Mouse (Mus musculus) layer of hippocampus, adult 2 months (tissue): Measurements from ENCODE around the gene Dgkq. TPM values are rescaled to one million over a fixed set of nuclear protein-coding genes. Genes with fewer than 3 reads are reported as not detected.

Experiments
- DNase-seq, 2 experiments: peaks; one replicate each; pipeline ENCODE4 v3.0.0; 2022; ENCODE audit warnings: low spot score in 2 of 2
- H3K27ac ChIP-seq: fragments of 200-600 bp; 2 replicates; pipeline ENCODE4 v1.8.1; 2022
- H3K4me3 ChIP-seq: fragments of 200-600 bp; 2 replicates; pipeline ENCODE4 v1.8.1; 2022; ENCODE audit warnings: mild to moderate bottlenecking
- CTCF ChIP-seq: fragments of 200-600 bp; conservative IDR thresholded peaks from 2 replicates; pipeline ENCODE4 v1.8.1; 2022; ENCODE audit warnings: antibody characterized with exemption, mild to moderate bottlenecking, moderate library complexity
- total RNA-seq, 2 experiments: library from RNA; stranded (reverse); gene quantifications; 2 replicates each; pipeline ENCODE4 v1.2.3; 2021

Gene Dgkq
- total RNA-seq, 2 experiments from 2014 or later = 50.2 to 51.5 TPM

DNA sequence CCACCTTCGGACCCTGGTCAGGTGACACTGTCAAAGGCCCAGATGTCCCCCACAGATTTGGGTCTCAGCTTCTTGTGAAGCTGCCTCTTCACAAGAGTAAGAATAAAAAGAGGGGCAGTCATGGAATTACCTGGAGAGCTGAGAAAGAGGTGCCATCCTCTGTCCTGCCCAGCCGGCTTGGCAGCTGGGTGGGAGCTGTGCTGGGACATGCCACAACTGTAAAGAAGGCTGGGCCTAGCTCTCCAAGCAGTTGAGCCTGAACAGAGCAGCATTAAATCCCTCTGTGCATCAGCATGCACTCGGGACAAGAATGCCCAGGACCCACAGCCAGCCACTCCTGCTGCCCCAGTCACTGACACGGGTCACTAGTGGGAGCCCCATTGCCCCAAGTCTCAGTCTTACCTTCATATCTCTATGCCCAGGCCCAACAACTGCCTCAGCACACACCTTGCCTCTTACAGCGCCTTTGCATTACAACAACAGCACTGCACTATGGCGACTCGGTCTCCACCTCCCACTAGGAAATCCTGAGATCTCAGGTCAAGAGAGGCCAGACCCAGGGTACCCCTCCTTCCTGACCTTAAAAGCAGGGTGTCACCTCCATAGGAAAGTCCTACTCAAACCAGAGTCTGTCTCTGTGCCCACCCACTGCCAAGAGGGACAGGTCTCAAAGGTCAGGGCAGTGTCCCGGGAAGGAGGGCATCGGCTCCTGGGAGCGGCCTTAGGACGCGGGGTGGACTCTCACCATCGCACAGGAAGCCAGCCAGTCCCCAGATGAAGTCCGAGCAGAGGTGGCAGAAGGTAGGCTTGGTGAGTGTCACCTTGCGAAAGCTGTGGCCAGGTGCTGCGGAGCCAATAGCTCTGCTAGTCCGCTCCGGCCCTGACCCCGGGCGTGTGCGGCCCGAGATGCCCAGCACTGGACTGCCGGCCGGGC lies 9.5 kb downstream of the Dgkq start, which contains the start of gene Idua:
Idua (plus strand) TSS at position 634 of the 934 bp plus-strand sequence.
- no peak for TF ChIP-seq CTCF
- DNase-seq = no peak
- Histone ChIP-seq H3K4me3 (peak within 1 kb of the TSS; percentile 98), H3K27ac (peak within 1 kb of the TSS; percentile 93)

DNA sequence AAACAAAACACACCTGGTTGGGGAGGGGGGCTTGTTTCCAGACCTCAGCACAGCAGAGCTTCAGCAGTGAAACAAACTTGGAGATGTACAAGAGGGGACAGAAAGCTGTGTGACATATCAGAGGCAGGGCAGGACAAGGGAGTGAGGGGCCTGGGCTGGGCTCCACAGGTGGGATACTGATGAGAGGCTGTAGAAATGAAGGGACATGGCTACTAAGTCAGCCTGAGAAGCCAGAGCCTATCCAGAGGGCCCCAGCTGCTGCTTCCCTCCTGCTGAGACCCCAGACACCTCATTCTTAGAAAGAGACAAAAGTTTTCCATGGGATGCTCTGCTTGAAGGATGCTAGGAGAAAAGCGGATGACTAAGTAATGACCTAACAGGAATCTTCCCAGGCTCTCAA lies 10.9 kb downstream of the Dgkq start:
- Histone ChIP-seq H3K4me3 (no peak overlapping the region), H3K27ac (no peak overlapping the region)
- no peak for DNase-seq
- TF ChIP-seq CTCF = no peak

GRCm38 (mm10) chr5:108657406-108657805 lies 12.1 kb downstream of the Dgkq start:
- DNase-seq = no peak
- no peak overlapping the region for H3K4me3 ChIP-seq
- H3K27ac ChIP-seq = no peak overlapping the region
- TF ChIP-seq CTCF = no peak

GRCm38 (mm10) chr5:108655891-108656650 lies 13.4 kb downstream of the Dgkq start:
- no peak overlapping the region for H3K27ac ChIP-seq
- TF ChIP-seq CTCF = no peak
- peak in 1 of 2 experiments; percentile 5 for DNase-seq

DNA sequence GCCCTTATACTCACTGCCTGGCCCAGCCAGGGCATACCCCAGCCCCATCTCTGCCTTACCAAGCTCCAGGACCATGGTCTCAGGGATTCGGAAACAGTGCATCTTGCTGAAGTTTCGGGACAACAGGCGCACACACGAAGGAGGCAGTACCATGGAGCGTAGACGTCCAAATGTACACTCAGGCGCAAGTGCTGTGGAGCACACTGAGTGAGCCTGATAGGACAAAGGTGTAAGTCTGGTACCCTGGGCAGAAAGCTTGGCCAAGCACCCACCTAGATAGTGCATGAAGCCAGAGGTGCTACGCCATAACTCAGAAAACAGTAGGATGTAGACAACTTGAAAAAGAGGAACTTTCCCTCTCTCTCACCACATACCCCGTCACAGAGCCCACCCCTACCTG lies 14.1 kb downstream of the Dgkq start:
- DNase-seq = peak in 1 of 2 experiments; percentile 4
- Histone ChIP-seq H3K27ac (no peak overlapping the region), H3K4me3 (no peak overlapping the region)
- TF ChIP-seq CTCF = no peak

More at GRCm38 (mm10) chr5:108655891-108656650, 13.4 kb downstream of the Dgkq start:
- no peak overlapping the region for H3K4me3 ChIP-seq

GRCm38 (mm10) chr5:108654444-108654990 lies 15.0 kb downstream of the Dgkq start:
- no peak overlapping the region for H3K4me3 ChIP-seq
- no peak for TF ChIP-seq CTCF
- no peak overlapping the region for H3K27ac ChIP-seq
- peak in 1 of 2 experiments; percentile 8 for DNase-seq

DNA sequence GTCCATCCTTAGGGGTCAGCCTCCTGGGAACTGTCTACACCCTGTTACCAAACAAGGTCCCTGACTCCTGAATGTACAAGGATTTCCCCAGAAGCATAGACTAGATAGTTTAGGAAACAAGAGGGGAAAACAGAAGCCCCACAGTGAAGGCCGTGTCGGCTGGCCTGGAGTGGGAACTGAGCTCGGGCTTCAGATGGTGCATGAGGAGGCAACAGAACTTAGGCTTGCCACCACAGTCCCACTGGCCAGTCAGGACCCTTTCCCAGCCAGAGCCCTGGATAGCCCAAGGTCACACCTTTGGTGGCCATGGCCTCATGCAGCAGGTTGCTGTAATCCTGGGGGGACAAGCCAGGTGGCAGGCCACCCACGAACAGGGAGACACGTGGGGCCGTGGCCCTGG lies 16.1 kb downstream of the Dgkq start:
- no peak overlapping the region for H3K27ac ChIP-seq
- no peak for TF ChIP-seq CTCF
- no peak overlapping the region for H3K4me3 ChIP-seq
- peak in 1 of 2 experiments; percentile 5 for DNase-seq

DNA sequence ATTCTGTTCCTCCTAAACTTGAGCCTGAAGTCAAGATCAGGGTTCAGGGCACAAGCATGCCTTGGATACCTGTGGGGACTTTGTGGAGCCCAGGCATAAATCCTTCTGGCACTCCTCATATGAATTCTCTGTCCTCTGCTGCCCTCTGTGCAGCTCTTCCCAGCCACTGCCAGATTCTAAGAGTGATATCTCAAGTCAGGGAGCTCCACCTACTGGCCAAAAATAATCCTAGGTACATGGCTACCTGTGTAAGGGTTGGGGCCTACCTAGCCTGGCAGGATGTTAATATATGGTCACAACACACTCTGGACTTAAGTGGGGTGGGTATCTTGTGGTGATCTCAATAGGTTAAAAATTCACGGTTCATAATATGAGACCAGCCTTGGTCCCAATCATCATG lies 17.6 kb downstream of the Dgkq start:
- DNase-seq = peak; percentile 46 to 60
- Histone ChIP-seq H3K4me3 (no peak overlapping the region), H3K27ac (no peak overlapping the region)
- peak; percentile 82 for TF ChIP-seq CTCF

- TF ChIP-seq CTCF = no peak
- peak in 1 of 2 experiments; percentile 7 for DNase-seq
- no peak overlapping the region for H3K27ac ChIP-seq
- H3K4me3 ChIP-seq = no peak overlapping the region
Observed at GRCm38 (mm10) chr5:108651136-108651720, 18.2 kb downstream of the Dgkq start.

DNA sequence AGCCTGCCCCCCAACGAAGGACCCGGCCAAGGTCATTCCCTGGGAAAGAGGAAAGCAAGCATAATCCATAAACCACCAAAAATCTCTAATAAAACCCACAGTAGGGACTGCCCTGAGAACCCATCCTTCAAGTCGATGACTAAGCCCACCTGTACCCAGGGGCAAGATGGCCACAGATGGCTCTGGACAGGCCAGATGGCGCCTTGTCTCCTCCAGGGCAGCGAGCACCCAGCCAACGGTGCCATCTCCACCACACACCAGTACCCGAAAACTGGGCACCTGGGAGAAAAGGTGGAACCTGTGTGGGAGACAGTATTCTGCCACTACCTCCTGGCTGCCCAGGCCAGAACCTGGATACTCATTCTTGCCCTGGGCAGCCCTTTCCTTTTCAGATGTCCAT lies 19.1 kb downstream of the Dgkq start:
- DNase-seq = peak in 1 of 2 experiments; percentile 4
- H3K4me3 ChIP-seq = no peak overlapping the region
- H3K27ac ChIP-seq = no peak overlapping the region
- no peak for TF ChIP-seq CTCF

DNA sequence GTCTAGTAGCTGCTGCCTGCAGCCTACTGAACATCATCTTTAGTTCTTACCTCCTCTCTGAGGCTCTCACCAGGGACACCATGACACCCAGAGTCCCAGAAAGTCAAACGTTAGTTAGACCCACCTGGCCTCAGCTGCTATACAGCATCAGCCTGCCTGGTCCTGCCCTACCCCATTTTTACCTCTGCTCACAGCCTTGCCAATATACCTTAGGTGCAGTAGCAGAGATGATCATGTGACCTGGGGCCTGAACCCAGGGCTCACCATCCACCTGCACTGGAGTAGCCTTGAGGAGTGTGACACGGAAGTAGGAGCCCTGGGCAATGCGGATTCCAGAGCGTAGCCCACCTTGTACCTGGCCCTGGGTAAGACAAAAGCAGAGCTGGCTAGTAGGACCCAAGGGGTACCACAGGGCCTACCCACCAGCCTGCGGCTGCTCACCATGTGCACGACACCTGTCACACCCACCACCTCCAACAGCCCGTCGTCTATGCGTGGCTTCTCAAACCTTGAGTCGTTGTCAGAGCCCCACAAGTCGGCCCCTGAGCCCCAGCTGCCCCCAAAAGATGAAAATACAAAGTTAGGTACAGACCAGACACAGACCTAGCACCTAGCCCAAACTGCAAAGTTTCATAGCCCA lies 20.4 kb downstream of the Dgkq start:
- H3K27ac ChIP-seq = no peak overlapping the region
- TF ChIP-seq CTCF = no peak
- DNase-seq = peak in 1 of 2 experiments; percentile 8
- no peak overlapping the region for H3K4me3 ChIP-seq

GRCm38 (mm10) chr5:108647820-108648465 lies 21.5 kb downstream of the Dgkq start:
- no peak overlapping the region for H3K27ac ChIP-seq
- DNase-seq = no peak

More at GRCm38 (mm10) chr5:108647820-108648465, 21.5 kb downstream of the Dgkq start:
- no peak overlapping the region for H3K4me3 ChIP-seq
- no peak for TF ChIP-seq CTCF
